Mouse (Mus musculus): ENCODE results near the gene Fig4.

Gene Fig4

GRCm38 (mm10) chr10:41260243-41261006 is 42.6 kb downstream of the Fig4 start:
- no peak for DNase-seq

- no peak for DNase-seq
These were observed 52.4 kb downstream of the Fig4 start for GRCm38 (mm10) chr10:41250749-41251065.

- no peak for DNase-seq
These were observed 52.9 kb downstream of the Fig4 start for GRCm38 (mm10) chr10:41250045-41250748.

- DNase-seq = no peak
These were observed 53.9 kb downstream of the Fig4 start for GRCm38 (mm10) chr10:41249006-41249659.

GRCm38 (mm10) chr10:41247800-41248473 is 55.1 kb downstream of the Fig4 start:
- no peak for DNase-seq

GRCm38 (mm10) chr10:41246111-41246510 is 56.9 kb downstream of the Fig4 start:
- DNase-seq = no peak

GRCm38 (mm10) chr10:41245477-41245876 is 57.6 kb downstream of the Fig4 start:
- DNase-seq = no peak

GRCm38 (mm10) chr10:41245028-41245427 is 58.0 kb downstream of the Fig4 start:
- DNase-seq = no peak

GRCm38 (mm10) chr10:41243930-41244329 is 59.1 kb downstream of the Fig4 start:
- DNase-seq = no peak

GRCm38 (mm10) chr10:41241558-41242242 is 61.4 kb downstream of the Fig4 start:
- no peak for DNase-seq

- no peak for DNase-seq
These were observed 62.0 kb downstream of the Fig4 start for GRCm38 (mm10) chr10:41241080-41241479.

- DNase-seq = no peak
These were observed 67.0 kb downstream of the Fig4 start for GRCm38 (mm10) chr10:41236020-41236419.

- no peak for DNase-seq
These were observed 67.5 kb downstream of the Fig4 start for GRCm38 (mm10) chr10:41235584-41235983.

GRCm38 (mm10) chr10:41235159-41235558 is 67.9 kb downstream of the Fig4 start:
- no peak for DNase-seq

GRCm38 (mm10) chr10:41234552-41234951 is 68.5 kb downstream of the Fig4 start:
- no peak for DNase-seq

- DNase-seq = no peak
These were observed 69.9 kb downstream of the Fig4 start for GRCm38 (mm10) chr10:41233140-41233539.

GRCm38 (mm10) chr10:41231163-41231835 is 71.8 kb downstream of the Fig4 start:
- no peak for DNase-seq

- DNase-seq = no peak
These were observed 75.4 kb downstream of the Fig4 start for GRCm38 (mm10) chr10:41227626-41228025.

GRCm38 (mm10) chr10:41223499-41223898 is 79.6 kb downstream of the Fig4 start:
- no peak for DNase-seq

- no peak for DNase-seq
These were observed 81.9 kb downstream of the Fig4 start for GRCm38 (mm10) chr10:41221204-41221603.

GRCm38 (mm10) chr10:41218897-41219296 is 84.2 kb downstream of the Fig4 start:
- DNase-seq = no peak

- no peak for DNase-seq
These were observed 89.0 kb downstream of the Fig4 start for GRCm38 (mm10) chr10:41214083-41214482.

Data from right cerebral cortex, postnatal 4 days (tissue).